Mouse (Mus musculus) kidney, embryonic 16.5 days (tissue): ENCODE results near the gene Rbbp5. TPM values are rescaled to one million over a fixed set of nuclear protein-coding genes. Genes with fewer than 3 reads are reported as not detected.

ENCODE experiments used
- ATAC-seq: fragments of 200-750 bp; cut with Nextera tagmentation; 2 replicates; pipeline ENCODE4 v1.8.0; 2017; ENCODE audit warnings: moderate TSS enrichment; ENCODE audit not compliant: low FRiP score, low TSS enrichment
- H3K27ac ChIP-seq: fragments of 300-500 bp; sonication (generic); 2 replicates; pipeline ENCODE4 v1.5.1; 2014; ENCODE audit warnings: low read length
- H3K27me3 ChIP-seq: fragments of 300-500 bp; sonication (generic); 2 replicates; pipeline ENCODE4 v1.6.1; 2014; ENCODE audit warnings: low read length, control low read depth, mixed read lengths; ENCODE audit not compliant: insufficient read depth
- H3K36me3 ChIP-seq: fragments of 300-500 bp; sonication (generic); 2 replicates; pipeline ENCODE4 v1.6.1; 2014; ENCODE audit warnings: low read length, control low read depth, mixed read lengths; ENCODE audit not compliant: insufficient read depth
- H3K4me1 ChIP-seq: fragments of 300-500 bp; sonication (generic); 2 replicates; pipeline ENCODE4 v1.6.1; 2014; ENCODE audit warnings: low read length, control low read depth, mixed read lengths; ENCODE audit not compliant: insufficient read depth
- H3K4me2 ChIP-seq: fragments of 300-500 bp; sonication (generic); replicated peaks from 2 replicates; pipeline ENCODE4 v1.6.1; 2014; ENCODE audit warnings: low read depth, low read length
- H3K4me3 ChIP-seq: fragments of 300-500 bp; sonication (generic); 2 replicates; pipeline ENCODE4 v1.5.1; 2014; ENCODE audit warnings: mild to moderate bottlenecking, low read length
- H3K9ac ChIP-seq: fragments of 300-500 bp; sonication (generic); replicated peaks from 2 replicates; pipeline ENCODE4 v1.6.1; 2014; ENCODE audit warnings: low read length
- H3K9me3 ChIP-seq: fragments of 300-500 bp; sonication (generic); 2 replicates; pipeline ENCODE4 v1.6.1; 2016; ENCODE audit warnings: low read length, control low read depth
- WGBS: fragments of 180-500 bp; shearing (Covaris S2); extraction: QIAGEN DNeasy Blood & Tissue Kit; methylation state at CpG from one replicate; pipeline ENCODE4 v1.1.7; 2014; 5-methylcytosine and 5-hydroxymethylcytosine counted together
- polyA plus RNA-seq: library from polyadenylated mRNA; unstranded; fragments of >200 nt; fragmentation: Nextera tagmentation; extraction: Ambion mirVana; gene quantifications from 2 replicates; pipeline ENCODE4 v1.2.1, GENCODE M21; 2015

Rbbp5 gene
- polyA plus RNA-seq, 1 experiment from 2014 or later = 46.6 TPM

DNA sequence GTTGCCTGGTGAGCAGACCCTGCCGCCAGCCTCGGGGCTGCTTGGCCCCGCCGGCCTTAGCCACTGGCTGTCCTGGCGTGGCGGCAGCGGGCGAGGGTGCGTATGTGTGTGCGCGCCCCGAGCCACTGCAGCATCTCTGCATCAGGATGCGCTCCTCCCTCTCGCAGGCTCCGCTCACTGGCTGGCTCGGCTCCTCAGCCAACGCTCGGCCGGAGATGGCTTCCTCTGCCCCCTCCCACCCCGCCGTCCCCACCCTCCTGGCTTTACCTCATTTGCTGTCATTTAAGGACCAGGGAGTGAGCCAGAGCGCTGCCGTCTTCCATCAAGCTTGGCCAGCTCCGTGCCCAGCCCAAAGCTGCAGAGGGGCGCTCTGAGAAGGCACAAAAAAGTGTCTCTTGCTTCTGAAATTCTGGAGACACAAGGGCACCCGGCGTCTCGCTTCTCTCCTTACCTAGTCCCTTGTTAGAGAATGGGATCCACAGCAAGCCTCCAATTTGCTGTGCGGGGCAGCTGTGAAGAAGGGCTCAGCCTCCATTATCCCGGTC, 65.7 kb downstream of the Rbbp5 start, which contains the start of gene Cntn2:
Gene Cntn2 (minus strand): TSS at position 495 of the 545 bp plus-strand sequence.
- no peak within 1 kb of the TSS for H3K9ac ChIP-seq
- no peaks in the 10 kb centered on the region for H3K36me3 ChIP-seq
- H3K27ac ChIP-seq = no peak within 1 kb of the TSS
- H3K27me3 ChIP-seq = peaks cover 50% of the 10 kb centered on the region
- 1% methylated on average over 30 of the region's 30 CpGs for WGBS
- no peak for ATAC-seq
- H3K4me2 ChIP-seq = peak within 1 kb of the TSS; percentile 53
- no peaks in the 10 kb centered on the region for H3K9me3 ChIP-seq
- peak within 1 kb of the TSS; percentile 26 for H3K4me3 ChIP-seq
- peaks cover 27% of the 10 kb centered on the region for H3K4me1 ChIP-seq

DNA sequence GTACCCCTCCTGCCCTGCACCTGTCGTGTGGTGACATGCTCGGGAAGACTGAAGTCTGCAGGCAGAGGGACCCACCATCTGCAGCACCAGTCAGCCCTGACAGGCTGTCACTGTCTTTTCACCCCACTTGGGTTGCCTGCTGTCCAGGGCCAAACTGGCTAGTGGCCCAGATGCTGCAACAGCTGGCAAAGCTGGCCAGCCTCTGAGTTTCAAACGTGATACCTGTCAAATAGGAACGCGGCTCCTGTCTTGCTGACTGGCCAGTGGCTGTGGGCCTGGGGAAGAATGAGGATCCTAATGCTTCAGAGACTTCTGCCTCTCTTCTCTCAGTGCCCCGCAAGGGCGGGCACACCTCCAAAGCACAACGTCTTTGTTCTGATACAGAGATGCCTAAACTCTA, 66.6 kb downstream of the Rbbp5 start:
- H3K4me2 ChIP-seq = no peak overlapping the region
- peaks cover 27% of the 10 kb centered on the region for H3K4me1 ChIP-seq
- no peak for ATAC-seq
- no peaks in the 10 kb centered on the region for H3K9me3 ChIP-seq
- H3K36me3 ChIP-seq = no peaks in the 10 kb centered on the region
- peaks cover 50% of the 10 kb centered on the region for H3K27me3 ChIP-seq
- WGBS = 69% methylated on average over 8 of the region's 8 CpGs
- H3K27ac ChIP-seq = no peak overlapping the region
- H3K9ac ChIP-seq = no peak overlapping the region
- H3K4me3 ChIP-seq = no peak overlapping the region

Other genes starting within 250 kb of the Rbbp5 start
- not detected in 2 replicates for gene Gm10188, start 247.6 kb upstream of the Rbbp5 start, polyA plus RNA-seq
- gene Klhdc8a, start 178.7 kb upstream of the Rbbp5 start, polyA plus RNA-seq = 1.8 and 2.1 TPM in 2 replicates
- 4.3 and 5.5 TPM in 2 replicates for gene Nuak2, start 161.2 kb upstream of the Rbbp5 start, polyA plus RNA-seq
- 8.3 and 8.6 TPM in 2 replicates for gene Tmcc2, start 86.1 kb upstream of the Rbbp5 start, polyA plus RNA-seq
- gene Dstyk, start 59.8 kb upstream of the Rbbp5 start, polyA plus RNA-seq = 16.9 and 18.6 TPM in 2 replicates
- 1.6 and 1.7 TPM in 2 replicates for gene Tmem81, start 28.9 kb downstream of the Rbbp5 start, polyA plus RNA-seq
- 0.25 and 0.58 TPM in 2 replicates for gene Cntn2, start 65.9 kb downstream of the Rbbp5 start, polyA plus RNA-seq